Mouse (Mus musculus): ENCODE results near the gene Cul3. TPM values are rescaled to one million over a fixed set of nuclear protein-coding genes. Genes with fewer than 3 reads are reported as not detected.
A peak's percentile ranks its signal among the peaks of the same experiment; 100 is the strongest.

The Cul3 gene
- polyA plus RNA-seq, 1 experiment from 2014 or later: 40.2 TPM

- no peaks in the 10 kb centered on the region for H3K9me3 ChIP-seq
- H3K4me1 ChIP-seq (replicated peaks): no peaks in the 10 kb centered on the region
- 63% methylated on average over 4 of the region's 4 CpGs for WGBS
- ATAC-seq (ENCODE audit: low FRiP score): peak; percentile 57; the same call in 1 of the 2 replicates
- H3K36me3 ChIP-seq: no peaks in the 10 kb centered on the region
- H3K27ac ChIP-seq: no peak overlapping the region
- no peak overlapping the region for H3K4me3 ChIP-seq
- no peaks in the 10 kb centered on the region for H3K27me3 ChIP-seq
- H3K9ac ChIP-seq: no peak overlapping the region
- H3K4me2 ChIP-seq: no peak overlapping the region
These were observed 81.6 kb downstream of the Cul3 start for GRCm38 (mm10) chr1:80258632-80259031.

GRCm38 (mm10) chr1:80253309-80253708 is 87.0 kb downstream of the Cul3 start:
- H3K27me3 ChIP-seq: no peaks in the 10 kb centered on the region
- ATAC-seq (ENCODE audit: low FRiP score): no peak
- no peaks in the 10 kb centered on the region for H3K36me3 ChIP-seq
- H3K9ac ChIP-seq: no peak overlapping the region
- no peaks in the 10 kb centered on the region for H3K4me1 ChIP-seq (replicated peaks)
- no peak overlapping the region for H3K4me3 ChIP-seq
- no peak overlapping the region for H3K4me2 ChIP-seq
- H3K27ac ChIP-seq: no peak overlapping the region
- no peaks in the 10 kb centered on the region for H3K9me3 ChIP-seq

- Histone ChIP-seq H3K4me2 (no peak overlapping the region), H3K9ac (no peak overlapping the region), H3K27me3 (no peaks in the 10 kb centered on the region), H3K4me1 (replicated peaks) (no peaks in the 10 kb centered on the region), H3K4me3 (no peak overlapping the region), H3K36me3 (no peaks in the 10 kb centered on the region), H3K9me3 (no peaks in the 10 kb centered on the region), H3K27ac (no peak overlapping the region)
- no peak for ATAC-seq (ENCODE audit: low FRiP score)
- WGBS: 91% methylated on average over 5 of the region's 5 CpGs
These were observed 90.0 kb downstream of the Cul3 start for GRCm38 (mm10) chr1:80250247-80250646.

- ATAC-seq (ENCODE audit: low FRiP score): no peak
- H3K4me1 ChIP-seq (replicated peaks): no peaks in the 10 kb centered on the region
These were observed 93.1 kb downstream of the Cul3 start for GRCm38 (mm10) chr1:80247131-80247530.

GRCm38 (mm10) chr1:80244123-80244522 is 96.2 kb downstream of the Cul3 start:
- WGBS: 64% methylated on average over 3 of the region's 3 CpGs
- H3K4me1 ChIP-seq (replicated peaks): peaks cover 4% of the 10 kb centered on the region; the same call in 1 of the 2 replicates
- no peak overlapping the region for H3K27ac ChIP-seq
- H3K4me3 ChIP-seq: no peak overlapping the region
- H3K9me3 ChIP-seq: no peaks in the 10 kb centered on the region
- no peak overlapping the region for H3K4me2 ChIP-seq
- no peaks in the 10 kb centered on the region for H3K27me3 ChIP-seq
- ATAC-seq (ENCODE audit: low FRiP score): no peak
- H3K9ac ChIP-seq: no peak overlapping the region
- no peaks in the 10 kb centered on the region for H3K36me3 ChIP-seq

More at GRCm38 (mm10) chr1:80247131-80247530, 93.1 kb downstream of the Cul3 start:
- Histone ChIP-seq H3K27ac (no peak overlapping the region), H3K27me3 (no peaks in the 10 kb centered on the region), H3K4me2 (no peak overlapping the region), H3K36me3 (no peaks in the 10 kb centered on the region), H3K4me3 (no peak overlapping the region), H3K9me3 (no peaks in the 10 kb centered on the region), H3K9ac (no peak overlapping the region)

GRCm38 (mm10) chr1:80241579-80241978 is 98.7 kb downstream of the Cul3 start:
- no peak for ATAC-seq (ENCODE audit: low FRiP score)
- H3K36me3 ChIP-seq: no peaks in the 10 kb centered on the region
- H3K9me3 ChIP-seq: no peaks in the 10 kb centered on the region
- H3K4me2 ChIP-seq: no peak overlapping the region
- H3K4me3 ChIP-seq: no peak overlapping the region
- no peak overlapping the region for H3K27ac ChIP-seq
- H3K4me1 ChIP-seq (replicated peaks): peaks cover 4% of the 10 kb centered on the region; the same call in 1 of the 2 replicates
- H3K27me3 ChIP-seq: 0 out of 2 replicates have a peak, but pooled peaks cover 6% of the 10 kb centered on the region
- 96% methylated on average over 6 of the region's 6 CpGs for WGBS
- no peak overlapping the region for H3K9ac ChIP-seq

GRCm38 (mm10) chr1:80240017-80240660 is 100.1 kb downstream of the Cul3 start:
- H3K4me1 ChIP-seq (replicated peaks): peaks cover 4% of the 10 kb centered on the region; the same call in 1 of the 2 replicates
- H3K27ac ChIP-seq: no peak overlapping the region
- WGBS: 16% methylated on average over 12 of the region's 12 CpGs
- no peaks in the 10 kb centered on the region for H3K9me3 ChIP-seq
- ATAC-seq (ENCODE audit: low FRiP score): peak; percentile 59; the same call in 1 of the 2 replicates
- H3K9ac ChIP-seq: no peak overlapping the region
- no peak overlapping the region for H3K4me3 ChIP-seq
- no peak overlapping the region for H3K4me2 ChIP-seq
- H3K27me3 ChIP-seq: 0 out of 2 replicates have a peak, but pooled peaks cover 6% of the 10 kb centered on the region
- H3K36me3 ChIP-seq: no peaks in the 10 kb centered on the region

GRCm38 (mm10) chr1:80239481-80239880 is 100.8 kb downstream of the Cul3 start:
- H3K9me3 ChIP-seq: no peaks in the 10 kb centered on the region
- no peak overlapping the region for H3K9ac ChIP-seq
- H3K27me3 ChIP-seq: 0 out of 2 replicates have a peak, but pooled peaks cover 6% of the 10 kb centered on the region
- H3K4me3 ChIP-seq: no peak overlapping the region
- no peak overlapping the region for H3K27ac ChIP-seq
- peaks cover 4% of the 10 kb centered on the region; the same call in 1 of the 2 replicates for H3K4me1 ChIP-seq (replicated peaks)
- WGBS: 68% methylated on average over 11 of the region's 11 CpGs
- no peak overlapping the region for H3K4me2 ChIP-seq
- H3K36me3 ChIP-seq: no peaks in the 10 kb centered on the region
- no peak for ATAC-seq (ENCODE audit: low FRiP score)

- H3K27ac ChIP-seq: no peak overlapping the region
These were observed 103.2 kb downstream of the Cul3 start for GRCm38 (mm10) chr1:80236951-80237702.

GRCm38 (mm10) chr1:80236126-80236525 is 104.2 kb downstream of the Cul3 start:
- Histone ChIP-seq H3K4me2 (no peak overlapping the region), H3K9ac (no peak overlapping the region), H3K4me3 (no peak overlapping the region), H3K27me3 (0 out of 2 replicates have a peak, but pooled peaks cover 6% of the 10 kb centered on the region), H3K4me1 (replicated peaks) (peaks cover 4% of the 10 kb centered on the region; the same call in 1 of the 2 replicates), H3K27ac (no peak overlapping the region), H3K36me3 (no peaks in the 10 kb centered on the region), H3K9me3 (no peaks in the 10 kb centered on the region)
- no peak for ATAC-seq (ENCODE audit: low FRiP score)
- 4% methylated on average over 1 of the region's 1 CpGs for WGBS

More at GRCm38 (mm10) chr1:80236951-80237702, 103.2 kb downstream of the Cul3 start:
- H3K9me3 ChIP-seq: no peaks in the 10 kb centered on the region
- H3K4me1 ChIP-seq (replicated peaks): peaks cover 4% of the 10 kb centered on the region; the same call in 1 of the 2 replicates
- H3K9ac ChIP-seq: no peak overlapping the region
- no peaks in the 10 kb centered on the region for H3K36me3 ChIP-seq
- 0 out of 2 replicates have a peak, but pooled peaks cover 6% of the 10 kb centered on the region for H3K27me3 ChIP-seq
- no peak overlapping the region for H3K4me2 ChIP-seq
- no peak for ATAC-seq (ENCODE audit: low FRiP score)
- WGBS: 38% methylated on average over 11 of the region's 11 CpGs
- no peak overlapping the region for H3K4me3 ChIP-seq

- no peak overlapping the region for H3K9ac ChIP-seq
- H3K9me3 ChIP-seq: no peaks in the 10 kb centered on the region
- H3K4me1 ChIP-seq (replicated peaks): no peaks in the 10 kb centered on the region
- no peaks in the 10 kb centered on the region for H3K27me3 ChIP-seq
- H3K36me3 ChIP-seq: no peaks in the 10 kb centered on the region
- 66% methylated on average over 1 of the region's 1 CpGs for WGBS
- no peak for ATAC-seq (ENCODE audit: low FRiP score)
- no peak overlapping the region for H3K4me2 ChIP-seq
- no peak overlapping the region for H3K27ac ChIP-seq
- H3K4me3 ChIP-seq: no peak overlapping the region
These were observed 109.7 kb downstream of the Cul3 start for GRCm38 (mm10) chr1:80230612-80231011.

GRCm38 (mm10) chr1:80224839-80225412 is 115.4 kb downstream of the Cul3 start:
- no peak overlapping the region for H3K9ac ChIP-seq
- WGBS: 32% methylated on average over 3 of the region's 3 CpGs
- H3K4me3 ChIP-seq: no peak overlapping the region
- no peaks in the 10 kb centered on the region for H3K36me3 ChIP-seq
- H3K9me3 ChIP-seq: no peaks in the 10 kb centered on the region
- H3K4me2 ChIP-seq: no peak overlapping the region
- no peak overlapping the region for H3K27ac ChIP-seq
- ATAC-seq (ENCODE audit: low FRiP score): no peak
- H3K27me3 ChIP-seq: no peaks in the 10 kb centered on the region
- H3K4me1 ChIP-seq (replicated peaks): peaks cover 10% of the 10 kb centered on the region
